ENCODE assay signal across 8 mouse cellular contexts in genomic region chr8:125955671-125956070, GRCm38 (mm10). TPM values are rescaled to one million over a fixed set of nuclear protein-coding genes. Genes with fewer than 3 reads are reported as not detected.
DNase-seq lines count a peak whose midpoint lies in the region; ATAC-seq and TF ChIP-seq lines count a peak whose summit lies in the region.

No protein-coding gene starts in this region.

- H3K36me3 ChIP-seq in testis, adult 2 months (ENCODE audit: control insufficient read depth, insufficient read depth, low read length) = no peaks in the 10 kb centered on the region
- no peaks in the 10 kb centered on the region for H3K36me3 ChIP-seq in kidney, embryonic 15.5 days
- H3K36me3 ChIP-seq in lung, postnatal 0 days (ENCODE audit: insufficient read depth, low read length) = no peaks in the 10 kb centered on the region
- no peaks in the 10 kb centered on the region for H3K36me3 ChIP-seq in stomach, embryonic 16.5 days (ENCODE audit: control insufficient read depth, insufficient read depth, low read length)

- H3K27ac ChIP-seq in testis, adult 2 months (ENCODE audit: control insufficient read depth, insufficient read depth, low read depth, low read length) = no peak overlapping the region
- H3K27ac ChIP-seq in kidney, embryonic 15.5 days = no peak overlapping the region
- no peak overlapping the region for H3K27ac ChIP-seq in lung, postnatal 0 days (ENCODE audit: low read length)
- H3K27ac ChIP-seq in stomach, embryonic 16.5 days (ENCODE audit: low read length) = no peak overlapping the region

- H3K9me3 ChIP-seq in kidney, embryonic 15.5 days (replicated peaks) = no peaks in the 10 kb centered on the region
- H3K9me3 ChIP-seq in lung, postnatal 0 days (ENCODE audit: low read length) = no peaks in the 10 kb centered on the region
- no peaks in the 10 kb centered on the region; the same call in 1 of the 2 replicates for H3K9me3 ChIP-seq in stomach, embryonic 16.5 days (replicated peaks; ENCODE audit: control insufficient read depth, low read length)

- peak; percentile 19; the same call in 1 of the 2 replicates for TF ChIP-seq CTCF in testis, adult 2 months (IDR thresholded peaks at IDR 0.05; ENCODE audit: control insufficient read depth, insufficient read depth, insufficient replicate concordance, low read depth, low read length)
- peak; percentile 77 for TF ChIP-seq CTCF in lung, postnatal 0 days (IDR thresholded peaks at IDR 0.05)

- H3K4me3 ChIP-seq in testis, adult 2 months (ENCODE audit: control insufficient read depth, low read depth, low read length) = no peak overlapping the region
- H3K4me3 ChIP-seq in kidney, embryonic 15.5 days (replicated peaks) = no peak overlapping the region
- no peak overlapping the region for H3K4me3 ChIP-seq in lung, postnatal 0 days (ENCODE audit: low read depth, low read length)
- H3K4me3 ChIP-seq in stomach, embryonic 16.5 days (replicated peaks; ENCODE audit: low read length) = no peak overlapping the region

- DNase-seq in CD4-positive, CD25-positive, alpha-beta regulatory T cell, adult 2 months (ENCODE audit: low read depth, low spot score) = peak; percentile 15
- no peak for DNase-seq in testis, postnatal 14 days (ENCODE audit: low spot score)
- DNase-seq in embryo, embryonic 9.5 days (ENCODE audit: extremely low spot score) = peak; percentile 38
- peak; percentile 73 for DNase-seq in lung, postnatal 0 days (ENCODE audit: low spot score)

- no peak for ATAC-seq in CD4-positive, CD25-positive, alpha-beta regulatory T cell, adult 4 months
- ATAC-seq in kidney, embryonic 15.5 days (replicated peaks; ENCODE audit: low FRiP score) = no peak
- ATAC-seq in lung, postnatal 0 days = no peak
- ATAC-seq in stomach, embryonic 16.5 days (ENCODE audit: insufficient read depth, low FRiP score) = no peak

- H3K4me1 ChIP-seq in testis, adult 2 months (ENCODE audit: control insufficient read depth, insufficient read depth, low read length) = peaks cover 3% of the 10 kb centered on the region
- no peaks in the 10 kb centered on the region for H3K4me1 ChIP-seq in kidney, embryonic 15.5 days
- no peaks in the 10 kb centered on the region for H3K4me1 ChIP-seq in lung, postnatal 0 days (ENCODE audit: insufficient read depth, low read depth, low read length)
- no peaks in the 10 kb centered on the region for H3K4me1 ChIP-seq in stomach, embryonic 16.5 days (ENCODE audit: control insufficient read depth, insufficient read depth, low read length)

- H3K9ac ChIP-seq in kidney, embryonic 15.5 days = no peak overlapping the region
- no peak overlapping the region for H3K9ac ChIP-seq in lung, postnatal 0 days (replicated peaks; ENCODE audit: low read depth)
- H3K9ac ChIP-seq in stomach, embryonic 16.5 days (ENCODE audit: low read length) = no peak overlapping the region; the same call in 1 of the 2 replicates

- TF ChIP-seq EP300 in lung, postnatal 0 days (IDR thresholded peaks at IDR 0.05) = no peak

- no peak for TF ChIP-seq POLR2A in testis, adult 2 months (IDR thresholded peaks at IDR 0.05; ENCODE audit: control insufficient read depth, low read depth, low read length)

- H3K4me2 ChIP-seq in kidney, embryonic 15.5 days = peak overlapping the region; percentile 21; the same call in 1 of the 2 replicates
- no peak overlapping the region for H3K4me2 ChIP-seq in lung, postnatal 0 days (replicated peaks; ENCODE audit: low read depth, low read length)
- peak overlapping the region; percentile 27; the same call in 1 of the 2 replicates for H3K4me2 ChIP-seq in stomach, embryonic 16.5 days (ENCODE audit: low read depth, low read length)

- 13% methylated on average over 11 of the region's 11 CpGs for WGBS in kidney, embryonic 15.5 days
- whole genome bisulfite sequencing in lung, postnatal 0 days = 18% methylated on average over 11 of the region's 11 CpGs
- 13% methylated on average over 11 of the region's 11 CpGs for WGBS in stomach, embryonic 16.5 days

- no peaks in the 10 kb centered on the region for H3K27me3 ChIP-seq in testis, adult 2 months (ENCODE audit: control insufficient read depth, insufficient read depth, low read length)
- H3K27me3 ChIP-seq in kidney, embryonic 15.5 days = peaks cover 6% of the 10 kb centered on the region; the same call in 1 of the 2 replicates
- no peaks in the 10 kb centered on the region for H3K27me3 ChIP-seq in lung, postnatal 0 days (replicated peaks; ENCODE audit: insufficient read depth, low read length)
- no peaks in the 10 kb centered on the region for H3K27me3 ChIP-seq in stomach, embryonic 16.5 days (ENCODE audit: control insufficient read depth, insufficient read depth, low read length)

RNA-seq across cellular contexts. Expression of gene Kcnk1, which starts 39.3 kb away (rescaled TPM):
- polyA plus RNA-seq in CD4-positive, CD25-positive, alpha-beta regulatory T cell, adult 4 months (2017; shearing (Covaris generic)) = not detected
- 3.0 and 6.9 TPM in 2 replicates for polyA plus RNA-seq in testis, adult 2 months (2012; rRNA removed)
- 39.2 and 42.9 TPM in 2 replicates for polyA plus RNA-seq in kidney, embryonic 15.5 days (2015; fragmentation: Nextera tagmentation; extraction: Ambion mirVana)
- polyA plus RNA-seq in lung, postnatal 0 days (2015; fragmentation: Nextera tagmentation; extraction: Ambion mirVana) = 34.0 and 63.6 TPM in 2 replicates
- 63.8 and 76.0 TPM in 2 replicates for polyA plus RNA-seq in stomach, embryonic 16.5 days (2015; fragmentation: Nextera tagmentation; extraction: Ambion mirVana)

RNA-seq across cellular contexts. Expression of gene Map3k21, which starts 45.4 kb away (rescaled TPM):
- polyA plus RNA-seq in CD4-positive, CD25-positive, alpha-beta regulatory T cell, adult 4 months (2017; shearing (Covaris generic)) = not detected
- polyA plus RNA-seq in testis, adult 2 months (2012; rRNA removed) = 3.2 and 3.3 TPM in 2 replicates
- polyA plus RNA-seq in kidney, embryonic 15.5 days (2015; fragmentation: Nextera tagmentation; extraction: Ambion mirVana) = 4.2 and 4.6 TPM in 2 replicates
- polyA plus RNA-seq in lung, postnatal 0 days (2015; fragmentation: Nextera tagmentation; extraction: Ambion mirVana) = 0.74 and 0.76 TPM in 2 replicates
- 0.94 and 1.0 TPM in 2 replicates for polyA plus RNA-seq in stomach, embryonic 16.5 days (2015; fragmentation: Nextera tagmentation; extraction: Ambion mirVana)

RNA-seq across cellular contexts. Expression of gene Pcnx2, which starts 57.6 kb away (rescaled TPM):
- under 1 TPM; 0.13 to 0.22 TPM for polyA plus RNA-seq in CD4-positive, CD25-positive, alpha-beta regulatory T cell, adult 4 months (2017; shearing (Covaris generic))
- polyA plus RNA-seq in testis, adult 2 months (2012; rRNA removed) = 8.4 and 12.0 TPM in 2 replicates
- 0.24 and 0.48 TPM in 2 replicates for polyA plus RNA-seq in kidney, embryonic 15.5 days (2015; fragmentation: Nextera tagmentation; extraction: Ambion mirVana)
- 0.18 and 0.31 TPM in 2 replicates for polyA plus RNA-seq in lung, postnatal 0 days (2015; fragmentation: Nextera tagmentation; extraction: Ambion mirVana)
- 0.39 and 0.41 TPM in 2 replicates for polyA plus RNA-seq in stomach, embryonic 16.5 days (2015; fragmentation: Nextera tagmentation; extraction: Ambion mirVana)
